Mouse (Mus musculus) spleen, adult 2 months (tissue): ENCODE results near the gene Serpina3f. TPM values are rescaled to one million over a fixed set of nuclear protein-coding genes. Genes with fewer than 3 reads are reported as not detected.
"Not testable (repeated sequence)": the region's sequence is repeated elsewhere in the genome, so short reads cannot be mapped to it uniquely, and the experiment has no call there.

Experiments
- DNase-seq, 2 experiments: peaks; one replicate each; pipeline versions ENCODE4 v3.0.0 to v3.0.0-alpha.2; 2012 to 2021; ENCODE audit warnings: low spot score in 2 of 2, low read depth in 1 of 2
- H3K27ac ChIP-seq: fragments of 200-500 bp; 2 replicates; pipeline ENCODE4 v1.5.1; 2012; ENCODE audit warnings: low read length, inconsistent platforms; ENCODE audit not compliant: insufficient read depth
- H3K27me3 ChIP-seq: fragments of 200-500 bp; 2 replicates; pipeline ENCODE4 v1.6.1; 2012; ENCODE audit warnings: mild to moderate bottlenecking, moderate library complexity, low read length, inconsistent platforms; ENCODE audit not compliant: control insufficient read depth, insufficient read depth
- H3K36me3 ChIP-seq: fragments of 200-500 bp; 2 replicates; pipeline ENCODE4 v1.6.1; 2012; ENCODE audit warnings: mild to moderate bottlenecking, low read length, inconsistent platforms; ENCODE audit not compliant: control insufficient read depth, insufficient read depth
- H3K4me1 ChIP-seq: fragments of 200-500 bp; 2 replicates; pipeline ENCODE4 v1.6.1; 2011; ENCODE audit warnings: inconsistent platforms; ENCODE audit not compliant: control insufficient read depth, insufficient read depth, insufficient read length
- H3K4me3 ChIP-seq: fragments of 200-500 bp; 2 replicates; pipeline ENCODE4 v1.5.1; 2011; ENCODE audit warnings: mild to moderate bottlenecking, inconsistent platforms; ENCODE audit not compliant: insufficient read depth, insufficient read length; ENCODE audit errors: extremely low read depth
- CTCF ChIP-seq: fragments of 200-500 bp; IDR thresholded peaks from 2 replicates; pipeline ENCODE4 v1.5.1; 2011; ENCODE audit warnings: mild to moderate bottlenecking, inconsistent platforms; ENCODE audit not compliant: insufficient read depth, insufficient read length, insufficient replicate concordance; ENCODE audit errors: extremely low read depth
- POLR2A ChIP-seq: fragments of 200-500 bp; IDR thresholded peaks from 2 replicates; pipeline ENCODE4 v1.6.1; 2011; ENCODE audit warnings: low read depth, low read length, inconsistent platforms
- whole genome bisulfite sequencing: fragments of 180-500 bp; shearing (Covaris S2); methylation state at CpG from one replicate; pipeline ENCODE4 v1.1.7; 2018; 5-methylcytosine and 5-hydroxymethylcytosine counted together
- polyA plus RNA-seq: library from polyadenylated mRNA; depleted of rRNA; stranded (reverse); fragments of >200 nt; gene quantifications from 2 replicates; pipeline ENCODE4 v1.2.3, GENCODE M21; 2012

The Serpina3f gene
- polyA plus RNA-seq, 1 experiment: 3.3 TPM

DNA sequence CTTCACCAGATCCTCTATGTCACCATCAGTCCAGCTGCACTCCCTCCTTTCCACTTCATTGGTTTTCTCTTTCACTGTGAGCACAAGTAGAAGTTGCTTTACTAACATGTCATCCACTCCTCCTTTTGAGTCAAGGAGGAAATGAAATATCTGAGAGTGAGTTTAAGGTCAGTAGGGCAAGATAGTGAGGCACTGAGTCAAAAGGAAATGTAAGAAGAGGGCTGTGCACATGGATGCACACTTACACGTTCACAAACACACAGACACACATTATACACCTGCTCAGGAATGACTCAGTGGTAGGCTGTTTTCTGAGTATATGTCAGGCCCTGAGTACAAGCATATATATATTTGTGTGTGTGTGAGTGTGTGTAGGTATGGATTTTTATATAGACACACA is 9.3 kb downstream of the Serpina3f start:
- TF ChIP-seq POLR2A: no peak
- TF ChIP-seq CTCF: no peak
- H3K36me3 ChIP-seq: no peaks in the 10 kb centered on the region
- H3K4me1 ChIP-seq: peaks cover 2% of the 10 kb centered on the region; the same call in 1 of the 2 replicates
- 27% methylated on average over 1 of the region's 1 CpGs for WGBS
- H3K27me3 ChIP-seq: no peaks in the 10 kb centered on the region
- no peak overlapping the region for H3K4me3 ChIP-seq
- DNase-seq: no peak
- H3K27ac ChIP-seq: no peak overlapping the region

- no peak overlapping the region for H3K4me3 ChIP-seq
- 41% methylated on average over 7 of the region's 7 CpGs for WGBS
- H3K4me1 ChIP-seq: peaks cover 2% of the 10 kb centered on the region; the same call in 1 of the 2 replicates
- H3K36me3 ChIP-seq: no peaks in the 10 kb centered on the region
- no peak for DNase-seq
- no peaks in the 10 kb centered on the region for H3K27me3 ChIP-seq
- TF ChIP-seq CTCF (no peak), POLR2A (no peak)
- H3K27ac ChIP-seq: no peak overlapping the region
These were observed 10.4 kb downstream of the Serpina3f start for GRCm38 (mm10) chr12:104224598-104225300.

DNA sequence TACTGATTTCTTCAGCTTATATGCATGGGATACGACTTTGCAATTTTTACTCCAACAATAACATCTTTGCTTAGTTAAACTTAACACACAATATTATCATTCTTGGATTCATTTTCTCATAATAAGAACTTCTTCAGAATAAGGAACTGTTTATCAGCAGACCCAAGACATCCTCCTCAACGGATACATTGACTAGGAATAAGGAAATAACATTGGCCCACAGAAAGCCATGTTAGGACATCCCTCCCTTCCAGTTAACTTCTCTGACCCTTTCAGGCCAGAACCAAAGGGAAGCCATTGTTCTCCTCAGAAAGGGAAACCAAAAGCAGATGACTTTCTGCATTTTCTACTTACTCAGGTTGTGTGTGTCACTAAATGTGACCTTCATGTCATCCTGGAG is 16.4 kb downstream of the Serpina3f start:
- Histone ChIP-seq H3K27ac (no peak overlapping the region), H3K4me1 (no peaks in the 10 kb centered on the region; the same call in 1 of the 2 replicates), H3K4me3 (no peak overlapping the region), H3K27me3 (no peaks in the 10 kb centered on the region), H3K36me3 (no peaks in the 10 kb centered on the region)
- no peak for DNase-seq
- WGBS: 43% methylated on average over 2 of the region's 2 CpGs
- TF ChIP-seq POLR2A (no peak), CTCF (no peak)

- Histone ChIP-seq H3K27me3 (no peaks in the 10 kb centered on the region), H3K4me1 (peaks cover 2% of the 10 kb centered on the region; the same call in 1 of the 2 replicates), H3K27ac (peak within 1 kb of the TSS; percentile 62), H3K36me3 (no peaks in the 10 kb centered on the region), H3K4me3 (peak within 1 kb of the TSS; percentile 60)
- TF ChIP-seq CTCF (no peak), POLR2A (no peak)
- peak in 1 of 2 experiments; percentile 14 for DNase-seq
- WGBS: 7% methylated on average over 5 of the region's 5 CpGs
These were observed 21.6 kb downstream of the Serpina3f start, which contains the start of gene Serpina3g for GRCm38 (mm10) chr12:104235915-104236314. Serpina3g (plus strand) TSS chr12:104236245.

DNA sequence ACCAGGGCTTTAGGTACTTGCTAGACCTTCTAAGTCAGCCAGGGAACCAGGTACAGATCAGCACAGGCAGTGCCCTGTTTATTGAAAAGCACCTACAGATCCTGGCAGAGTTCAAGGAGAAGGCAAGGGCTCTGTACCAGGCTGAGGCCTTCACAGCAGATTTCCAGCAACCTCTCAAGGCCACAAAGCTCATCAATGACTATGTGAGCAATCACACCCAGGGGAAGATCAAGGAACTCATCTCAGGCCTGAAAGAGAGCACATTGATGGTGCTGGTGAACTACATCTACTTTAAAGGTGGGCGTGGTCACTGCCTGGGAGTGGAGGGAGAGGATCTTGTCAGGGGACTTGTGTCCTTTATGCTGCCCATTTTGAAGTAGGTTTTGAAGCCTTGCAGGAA is 23.7 kb downstream of the Serpina3f start:
- H3K27me3 ChIP-seq, H3K36me3 ChIP-seq, H3K4me1 ChIP-seq, H3K27ac ChIP-seq, H3K4me3 ChIP-seq, DNase-seq: not testable (repeated sequence)
- WGBS: 77% methylated on average over 1 of the region's 1 CpGs

- Histone ChIP-seq H3K27ac (no peak overlapping the region), H3K4me1 (peaks cover 2% of the 10 kb centered on the region; the same call in 1 of the 2 replicates), H3K36me3 (peaks cover 5% of the 10 kb centered on the region), H3K4me3 (no peak overlapping the region), H3K27me3 (no peaks in the 10 kb centered on the region)
- TF ChIP-seq CTCF (no peak), POLR2A (no peak)
- no peak for DNase-seq
These were observed 29.0 kb downstream of the Serpina3f start for GRCm38 (mm10) chr12:104243307-104243706.

GRCm38 (mm10) chr12:104245092-104245491 is 30.7 kb downstream of the Serpina3f start:
- TF ChIP-seq CTCF (no peak), POLR2A (no peak)
- DNase-seq: peak in 1 of 2 experiments; percentile 16
- no peaks in the 10 kb centered on the region for H3K27me3 ChIP-seq
- H3K27ac ChIP-seq: no peak overlapping the region
- WGBS: 73% methylated on average over 1 of the region's 1 CpGs
- H3K4me3 ChIP-seq: no peak overlapping the region
- peaks cover 5% of the 10 kb centered on the region for H3K36me3 ChIP-seq
- H3K4me1 ChIP-seq: no peaks in the 10 kb centered on the region
